Comparison of ENCODE assay signal across 9 mouse cellular contexts in genomic region chr1:105630481-105630880, GRCm38 (mm10). TPM values are rescaled to one million over a fixed set of nuclear protein-coding genes. Genes with fewer than 3 reads are reported as not detected.
DNase-seq lines count a peak whose midpoint lies in the region; ATAC-seq and TF ChIP-seq lines count a peak whose summit lies in the region.
"Had no signal": no experiment of that assay in that cellular context is flagged by ENCODE, and none has a peak within 500 bp of the region (broad histone marks: within the 10 kb centered on the region; RNA-seq: fewer than 3 reads in every experiment).

No protein-coding gene starts in this region.

- WGBS in kidney, adult 2 months, result 36% methylated on average over 3 of the region's 3 CpGs
- 47% methylated on average over 3 of the region's 3 CpGs for WGBS in kidney, embryonic 14.5 days
- 36% methylated on average over 3 of the region's 3 CpGs for WGBS in forebrain, postnatal 0 days

- no peaks in the 10 kb centered on the region for H3K36me3 ChIP-seq in kidney, adult 2 months (ENCODE audit: control insufficient read depth, insufficient read depth, low read length)
- H3K36me3 ChIP-seq in kidney, embryonic 14.5 days (ENCODE audit: control insufficient read depth, insufficient read depth, low read length), result no peaks in the 10 kb centered on the region
- H3K36me3 ChIP-seq in E14TG2a.4 (ENCODE audit: insufficient read depth, low read length), result 0 out of 2 replicates have a peak, but pooled peaks cover 4% of the 10 kb centered on the region
- no peaks in the 10 kb centered on the region for H3K36me3 ChIP-seq in forebrain, postnatal 0 days (ENCODE audit: insufficient read depth)

- H3K9me3 ChIP-seq in kidney, embryonic 14.5 days (ENCODE audit: control insufficient read depth, low read length), result no peaks in the 10 kb centered on the region
- H3K9me3 ChIP-seq in E14TG2a.4 (ENCODE audit: low read length), result no peaks in the 10 kb centered on the region
- no peaks in the 10 kb centered on the region for H3K9me3 ChIP-seq in forebrain, postnatal 0 days (ENCODE audit: low read length)
- H3K9me3 ChIP-seq: limb, embryonic 12.5 days had no signal

- no peaks in the 10 kb centered on the region for H3K27me3 ChIP-seq in kidney, adult 2 months (replicated peaks; ENCODE audit: control insufficient read depth, insufficient read depth, low read length)
- no peaks in the 10 kb centered on the region for H3K27me3 ChIP-seq in kidney, embryonic 14.5 days (ENCODE audit: control insufficient read depth, insufficient read depth, low read length)
- H3K27me3 ChIP-seq in E14TG2a.4 (ENCODE audit: insufficient read depth, low read length), result no peaks in the 10 kb centered on the region
- H3K27me3 ChIP-seq in forebrain, postnatal 0 days (ENCODE audit: insufficient read depth, low read length), result no peaks in the 10 kb centered on the region
- H3K27me3 ChIP-seq: limb, embryonic 12.5 days had no signal

- no peak for TF ChIP-seq CTCF in kidney, adult 2 months (conservative IDR thresholded peaks at IDR 0.05; ENCODE audit: insufficient read depth, insufficient read length, low read depth, low read length)
- peak; percentile 57 for TF ChIP-seq CTCF in E14TG2a.4 (conservative IDR thresholded peaks at IDR 0.05; ENCODE audit: low read length)
- TF ChIP-seq CTCF in forebrain, postnatal 0 days (IDR thresholded peaks at IDR 0.05; ENCODE audit: low read depth), result peak; percentile 83

- H3K4me1 ChIP-seq in kidney, adult 2 months (ENCODE audit: control insufficient read depth, insufficient read depth, low read length), result no peaks in the 10 kb centered on the region
- H3K4me1 ChIP-seq in kidney, embryonic 14.5 days (ENCODE audit: control insufficient read depth, insufficient read depth, low read length), result no peaks in the 10 kb centered on the region
- H3K4me1 ChIP-seq in E14TG2a.4 (replicated peaks; ENCODE audit: low read depth, low read length), result 0 out of 2 replicates have a peak, but pooled peaks cover 4% of the 10 kb centered on the region
- no peaks in the 10 kb centered on the region for H3K4me1 ChIP-seq in forebrain, postnatal 0 days (ENCODE audit: insufficient read depth)
- H3K4me1 ChIP-seq: limb, embryonic 12.5 days had no signal

- TF ChIP-seq POLR2A in kidney, adult 2 months (IDR thresholded peaks at IDR 0.05; ENCODE audit: low read depth, low read length), result no peak

- no peak overlapping the region for H3K4me2 ChIP-seq in kidney, embryonic 14.5 days (replicated peaks; ENCODE audit: low read depth, low read length)
- H3K4me2 ChIP-seq in forebrain, postnatal 0 days (ENCODE audit: low read depth), result no peak overlapping the region
- H3K4me2 ChIP-seq: limb, embryonic 12.5 days had no signal

- DNase-seq in kidney, adult 2 months, result peak; percentile 51
- DNase-seq in c-Kit-positive CD71-negative TER-119-negative erythroid progenitor cells, embryonic 14.5 days (ENCODE audit: low read depth), result peak; percentile 10
- peak; percentile 85 for DNase-seq in forebrain, postnatal 0 days
- DNase-seq in lung, postnatal 14 days, result peak; percentile 9
- no peak for DNase-seq in T-cell, adult 2 months (ENCODE audit: low spot score)
- no peak for DNase-seq in yolk sac, embryonic 10.5 days (ENCODE audit: low spot score)

- no peak overlapping the region for H3K27ac ChIP-seq in kidney, adult 2 months (ENCODE audit: insufficient read depth, low read depth, low read length)
- H3K27ac ChIP-seq in kidney, embryonic 14.5 days (ENCODE audit: low read depth, low read length), result no peak overlapping the region
- H3K27ac ChIP-seq in forebrain, postnatal 0 days (ENCODE audit: low read depth, low read length), result no peak overlapping the region
- H3K27ac ChIP-seq: limb, embryonic 12.5 days had no signal

- ATAC-seq in kidney, embryonic 14.5 days (ENCODE audit: low FRiP score, low TSS enrichment), result no peak
- peak; percentile 74 for ATAC-seq in forebrain, postnatal 0 days

- H3K9ac ChIP-seq in kidney, embryonic 14.5 days (ENCODE audit: low read depth, low read length), result no peak overlapping the region
- no peak overlapping the region for H3K9ac ChIP-seq in forebrain, postnatal 0 days
- H3K9ac ChIP-seq: limb, embryonic 12.5 days had no signal

- H3K4me3 ChIP-seq in kidney, adult 2 months (ENCODE audit: insufficient read depth, low read depth, low read length), result no peak overlapping the region
- no peak overlapping the region for H3K4me3 ChIP-seq in kidney, embryonic 14.5 days (ENCODE audit: low read length)
- H3K4me3 ChIP-seq in E14TG2a.4 (replicated peaks; ENCODE audit: low read length), result no peak overlapping the region
- no peak overlapping the region for H3K4me3 ChIP-seq in forebrain, postnatal 0 days (ENCODE audit: low read depth, low read length)
- H3K4me3 ChIP-seq: limb, embryonic 12.5 days had no signal

RNA-seq across cellular contexts. Expression of gene Pign, which starts 33.0 kb away (rescaled TPM):
- polyA plus RNA-seq in kidney, adult 2 months (2012; rRNA removed), result 18.6 and 23.3 TPM in 2 replicates
- polyA plus RNA-seq in kidney, embryonic 14.5 days (2014; fragmentation: Nextera tagmentation; extraction: Ambion mirVana), result 13.5 and 22.6 TPM in 2 replicates
- total RNA-seq in forebrain, postnatal 0 days (2014; rRNA removed), result 21.5 and 22.8 TPM in 2 replicates
- polyA plus RNA-seq in forebrain, postnatal 0 days (2015; fragmentation: Nextera tagmentation; extraction: Ambion mirVana), result 3.0 and 5.8 TPM in 2 replicates

RNA-seq across cellular contexts. Expression of gene Relch, which starts 33.2 kb away (rescaled TPM):
- 14.3 and 15.5 TPM in 2 replicates for polyA plus RNA-seq in kidney, adult 2 months (2012; rRNA removed)
- 21.7 and 25.8 TPM in 2 replicates for polyA plus RNA-seq in kidney, embryonic 14.5 days (2014; fragmentation: Nextera tagmentation; extraction: Ambion mirVana)
- 69.5 and 85.8 TPM in 2 replicates for total RNA-seq in forebrain, postnatal 0 days (2014; rRNA removed)
- polyA plus RNA-seq in forebrain, postnatal 0 days (2015; fragmentation: Nextera tagmentation; extraction: Ambion mirVana), result 31.2 and 41.1 TPM in 2 replicates

Comparison
In these comparisons a context has a peak if more than half of its experiments do, and no peak if none do; other contexts are left out.
1. DNase-seq: peak in kidney, adult 2 months (single experiment), c-Kit-positive CD71-negative TER-119-negative erythroid progenitor cells, embryonic 14.5 days (single experiment), forebrain, postnatal 0 days (single experiment) and lung, postnatal 14 days (single experiment); none in T-cell, adult 2 months (single experiment) and yolk sac, embryonic 10.5 days (single experiment).